Mouse (Mus musculus) heart, embryonic 10.5 days (tissue): ENCODE measurements around the gene Ntng2. TPM values are rescaled to one million over a fixed set of nuclear protein-coding genes. Genes with fewer than 3 reads are reported as not detected.

Source experiments
- DNase-seq: peaks from one replicate; pipeline ENCODE4 v3.0.0-alpha.2; 2017; ENCODE audit warnings: low spot score
- H3K27ac ChIP-seq: fragments of 300-500 bp; sonication (generic); 2 replicates; pipeline ENCODE4 v1.5.1; 2016; ENCODE audit warnings: mild to moderate bottlenecking
- H3K27me3 ChIP-seq: fragments of 300-500 bp; sonication (generic); 2 replicates; pipeline ENCODE4 v1.6.1; 2016; ENCODE audit warnings: mild to moderate bottlenecking; ENCODE audit not compliant: poor library complexity, insufficient read depth, severe bottlenecking
- H3K36me3 ChIP-seq: fragments of 300-500 bp; sonication (generic); 2 replicates; pipeline ENCODE4 v1.6.1; 2016; ENCODE audit warnings: mild to moderate bottlenecking, moderate library complexity
- H3K4me1 ChIP-seq: fragments of 300-500 bp; sonication (generic); 2 replicates; pipeline ENCODE4 v1.6.1; 2016; ENCODE audit warnings: mild to moderate bottlenecking
- H3K4me3 ChIP-seq: fragments of 300-500 bp; sonication (generic); 2 replicates; pipeline ENCODE4 v1.5.1; 2016; ENCODE audit warnings: mild to moderate bottlenecking, moderate library complexity
- H3K9me3 ChIP-seq: fragments of 300-500 bp; sonication (generic); 2 replicates; pipeline ENCODE4 v1.6.1; 2016; ENCODE audit warnings: mild to moderate bottlenecking, moderate library complexity
- WGBS: fragments of 180-500 bp; shearing (Covaris S2); methylation state at CpG from one replicate; pipeline ENCODE4 v1.1.7; 2016; 5-methylcytosine and 5-hydroxymethylcytosine counted together
- polyA plus RNA-seq: library from polyadenylated mRNA; unstranded; fragments of >200 nt; fragmentation: Nextera tagmentation; extraction: Ambion mirVana; gene quantifications from 2 replicates; pipeline ENCODE4 v1.2.1, GENCODE M21; 2016

Ntng2 gene
- polyA plus RNA-seq, result 0.20 and 0.87 TPM in 2 replicates

DNA sequence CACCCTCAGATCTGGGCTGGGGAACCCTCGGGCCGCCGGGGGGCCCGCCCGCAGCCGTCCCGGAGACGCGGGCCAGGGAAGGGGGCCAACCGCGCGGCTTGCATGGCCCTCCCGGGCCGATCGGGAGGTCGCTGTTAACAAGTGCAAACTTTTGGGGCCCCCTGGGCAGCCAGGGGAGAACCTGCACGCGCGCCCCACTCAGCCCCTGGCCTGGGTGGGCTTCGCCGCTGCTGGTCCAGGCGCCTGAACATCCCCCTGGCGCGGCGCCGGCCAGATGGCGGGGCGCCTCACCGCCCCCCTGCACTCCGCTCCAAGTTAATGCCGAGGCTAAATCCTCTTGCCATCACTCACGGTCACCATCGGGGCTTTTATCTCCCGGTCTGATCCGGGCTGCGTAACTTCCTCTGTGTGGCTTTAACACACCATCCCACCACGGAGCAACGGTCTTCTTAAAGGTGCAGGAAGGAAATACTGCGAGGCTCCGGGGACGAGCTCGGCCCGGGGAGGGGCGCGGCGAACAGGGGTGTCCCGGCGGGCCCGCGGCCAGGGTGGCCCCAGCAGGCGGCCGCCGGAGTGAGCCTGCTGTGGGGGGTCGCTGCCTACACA, at the start of gene Ntng2:
Gene Ntng2, minus strand, starts transcription at position 407 of the 606 bp plus-strand sequence.
- peak within 1 kb of the TSS; percentile 74 for H3K4me3 ChIP-seq
- H3K27me3 ChIP-seq, result peaks cover 97% of the 10 kb centered on the region
- peak within 1 kb of the TSS; percentile 78 for H3K27ac ChIP-seq
- H3K36me3 ChIP-seq, result no peaks in the 10 kb centered on the region
- peaks cover 45% of the 10 kb centered on the region for H3K4me1 ChIP-seq
- DNase-seq, result no peak
- WGBS, result under 1% methylated on average over 54 of the region's 54 CpGs
- no peaks in the 10 kb centered on the region for H3K9me3 ChIP-seq

DNA sequence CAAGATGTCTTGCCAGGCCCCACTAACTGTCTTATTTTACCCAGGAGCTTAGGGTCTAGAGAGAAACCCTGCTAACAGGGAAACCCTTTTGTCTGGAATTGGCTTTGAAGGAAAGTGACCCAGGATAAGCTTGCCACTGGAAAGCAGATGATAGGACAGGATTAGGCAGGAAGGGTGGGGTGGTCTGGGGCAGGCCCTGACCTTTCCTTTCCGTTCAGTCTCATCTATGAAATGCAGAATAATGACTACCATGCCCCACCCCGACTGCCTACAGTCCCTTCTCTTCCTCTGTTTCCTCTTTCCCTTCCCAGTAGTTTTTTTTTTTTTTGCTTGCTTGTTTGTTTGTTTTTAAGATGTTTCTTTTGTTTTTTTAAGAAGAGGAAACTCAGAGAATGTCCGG, 42.8 kb upstream of the Ntng2 start:
- no peak overlapping the region for H3K27ac ChIP-seq
- H3K9me3 ChIP-seq, result peaks cover 3% of the 10 kb centered on the region; the same call in 1 of the 2 replicates
- 51% methylated on average over 3 of the region's 3 CpGs for WGBS
- H3K4me1 ChIP-seq, result no peaks in the 10 kb centered on the region
- no peak overlapping the region for H3K4me3 ChIP-seq
- H3K27me3 ChIP-seq, result no peaks in the 10 kb centered on the region
- H3K36me3 ChIP-seq, result no peaks in the 10 kb centered on the region
- DNase-seq, result no peak

DNA sequence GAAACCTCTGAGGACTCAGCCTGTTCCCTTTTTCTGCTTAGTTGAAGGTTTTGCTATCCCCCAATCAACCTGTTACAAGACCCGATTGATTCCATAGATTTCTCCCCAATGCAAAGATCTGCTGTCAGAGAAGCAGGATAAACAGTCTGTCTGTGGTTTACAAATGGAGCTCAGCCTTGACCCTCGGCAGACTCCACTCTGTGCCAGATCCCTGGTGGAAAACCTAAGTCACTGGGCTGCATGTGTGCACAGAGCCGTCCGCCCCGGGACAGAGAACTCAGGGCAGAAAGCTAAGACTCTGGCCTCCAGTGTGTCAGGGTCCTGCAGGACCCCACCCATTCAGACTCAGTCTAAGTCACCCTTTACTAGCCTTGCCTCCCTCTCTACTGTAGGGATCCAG, 34.8 kb upstream of the Ntng2 start:
- no peak for DNase-seq
- Histone ChIP-seq H3K27me3 (peaks cover 18% of the 10 kb centered on the region), H3K4me1 (no peaks in the 10 kb centered on the region), H3K36me3 (no peaks in the 10 kb centered on the region), H3K27ac (no peak overlapping the region), H3K9me3 (no peaks in the 10 kb centered on the region), H3K4me3 (no peak overlapping the region)
- 73% methylated on average over 5 of the region's 5 CpGs for WGBS

DNA sequence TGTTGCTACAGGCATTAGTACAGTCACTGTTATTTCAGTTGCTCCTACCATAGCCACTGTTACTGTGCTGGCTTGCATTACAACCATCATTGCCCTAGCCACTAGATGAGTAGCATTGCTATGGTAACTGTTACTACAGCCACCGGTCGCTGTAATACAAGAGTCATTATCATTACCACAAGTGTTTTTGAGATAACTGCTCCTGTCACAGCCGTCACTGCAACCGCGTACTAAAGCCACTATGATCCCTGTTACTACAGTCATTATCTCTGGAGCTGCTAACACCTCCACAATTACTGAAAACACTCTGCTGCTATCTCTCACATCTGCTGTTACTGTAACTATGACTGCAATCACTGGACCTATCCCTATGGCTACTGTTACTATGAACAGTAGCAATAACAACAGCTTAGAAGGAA, 24.9 kb upstream of the Ntng2 start:
- DNase-seq, result peak; percentile 78
- 21% methylated on average over 5 of the region's 5 CpGs for WGBS

DNA sequence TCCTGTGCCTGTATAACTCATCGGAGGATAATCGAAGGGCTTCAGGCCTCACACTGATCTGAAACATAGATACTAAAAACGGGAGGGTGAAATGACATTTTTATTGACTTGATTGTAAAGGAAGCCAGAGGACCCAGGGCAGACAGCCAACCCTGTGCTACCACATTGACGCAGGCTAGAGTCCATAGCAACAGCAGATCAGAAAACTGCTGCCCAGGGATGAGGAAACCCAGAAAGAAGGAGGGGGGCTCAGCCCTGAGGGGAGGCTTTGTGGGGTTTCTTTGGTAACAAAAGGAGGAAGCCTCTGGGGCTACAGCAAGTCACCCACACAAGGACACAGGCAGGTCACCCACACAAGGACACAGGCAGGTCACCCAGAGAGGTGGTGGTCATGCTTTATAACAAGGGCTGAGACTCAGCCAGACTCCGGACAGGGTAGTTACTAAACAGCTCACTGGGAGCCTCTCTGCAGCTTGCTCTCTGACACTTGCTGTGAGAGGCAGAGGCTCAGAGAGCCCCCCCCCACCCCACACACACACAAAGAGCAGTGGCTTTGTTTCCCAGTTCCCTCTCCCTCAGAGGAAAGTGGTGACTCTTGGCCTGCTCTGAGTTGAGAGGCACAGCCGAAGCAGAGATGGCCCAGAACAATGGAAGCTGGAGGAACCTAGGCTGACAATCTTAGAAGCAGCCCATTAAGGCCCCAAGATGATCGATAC, 19.2 kb upstream of the Ntng2 start:
- no peaks in the 10 kb centered on the region for H3K36me3 ChIP-seq
- H3K4me3 ChIP-seq, result no peak overlapping the region
- no peak for DNase-seq
- WGBS, result 73% methylated on average over 7 of the region's 7 CpGs
- H3K9me3 ChIP-seq, result no peaks in the 10 kb centered on the region
- H3K27ac ChIP-seq, result peak overlapping the region; percentile 4; the same call in 1 of the 2 replicates
- peaks cover 15% of the 10 kb centered on the region; the same call in 1 of the 2 replicates for H3K27me3 ChIP-seq
- H3K4me1 ChIP-seq, result peaks cover 5% of the 10 kb centered on the region

More for the DNA sequence above, 24.9 kb upstream of the Ntng2 start:
- no peak overlapping the region for H3K4me3 ChIP-seq
- no peaks in the 10 kb centered on the region for H3K36me3 ChIP-seq
- no peak overlapping the region for H3K27ac ChIP-seq
- H3K27me3 ChIP-seq, result peaks cover 11% of the 10 kb centered on the region; the same call in 1 of the 2 replicates
- H3K9me3 ChIP-seq, result no peaks in the 10 kb centered on the region
- H3K4me1 ChIP-seq, result peaks cover 9% of the 10 kb centered on the region

DNA sequence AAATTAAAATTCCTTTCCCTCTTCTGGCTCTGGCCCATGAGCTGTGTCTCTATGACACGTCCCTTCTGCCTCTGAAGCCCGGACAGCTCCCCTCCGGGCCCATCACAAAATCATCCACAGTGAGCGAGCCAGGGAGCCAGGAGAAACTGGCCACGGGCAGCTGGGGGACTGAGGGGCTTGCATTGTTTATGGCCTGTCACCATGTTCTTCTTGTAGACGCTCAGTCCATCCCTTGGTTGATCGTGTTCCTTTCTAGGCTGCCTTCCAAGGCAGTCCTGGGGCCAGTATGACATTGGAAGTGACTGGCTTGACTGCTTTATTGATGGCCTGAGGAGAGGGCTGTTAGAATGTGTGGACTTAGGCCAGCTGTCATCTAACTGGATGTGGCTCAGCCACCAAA, 18.3 kb upstream of the Ntng2 start:
- H3K27ac ChIP-seq, result no peak overlapping the region
- peaks cover 19% of the 10 kb centered on the region; the same call in 1 of the 2 replicates for H3K27me3 ChIP-seq
- no peaks in the 10 kb centered on the region for H3K36me3 ChIP-seq
- no peak overlapping the region for H3K4me3 ChIP-seq
- H3K9me3 ChIP-seq, result no peaks in the 10 kb centered on the region
- WGBS, result 72% methylated on average over 7 of the region's 7 CpGs
- peaks cover 8% of the 10 kb centered on the region for H3K4me1 ChIP-seq
- no peak for DNase-seq

DNA sequence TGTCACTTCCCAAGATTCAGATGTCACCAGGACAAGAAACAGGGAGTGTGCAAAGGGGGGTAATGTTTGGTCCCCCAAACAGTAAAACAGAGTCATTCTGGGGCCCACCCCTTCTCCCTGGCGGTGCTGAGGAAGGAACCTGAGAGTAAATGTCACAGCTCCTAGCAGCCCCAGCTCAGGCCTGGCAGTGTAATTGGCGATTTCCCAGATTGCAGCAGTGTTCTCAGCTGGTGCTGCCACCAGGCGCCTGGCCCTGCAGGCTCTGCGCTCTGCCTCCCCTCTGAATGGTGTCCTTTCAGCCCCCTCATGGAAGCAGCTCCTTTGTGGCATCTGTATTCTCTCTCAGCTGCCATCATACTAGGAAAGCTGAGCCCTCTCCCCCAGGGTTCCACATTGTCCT, 14.0 kb upstream of the Ntng2 start:
- no peaks in the 10 kb centered on the region for H3K9me3 ChIP-seq
- H3K36me3 ChIP-seq, result no peaks in the 10 kb centered on the region
- peaks cover 19% of the 10 kb centered on the region for H3K27me3 ChIP-seq
- no peak overlapping the region for H3K27ac ChIP-seq
- H3K4me1 ChIP-seq, result 0 out of 2 replicates have a peak, but pooled peaks cover 4% of the 10 kb centered on the region
- WGBS, result 61% methylated on average over 4 of the region's 4 CpGs
- DNase-seq, result no peak
- no peak overlapping the region for H3K4me3 ChIP-seq

DNA sequence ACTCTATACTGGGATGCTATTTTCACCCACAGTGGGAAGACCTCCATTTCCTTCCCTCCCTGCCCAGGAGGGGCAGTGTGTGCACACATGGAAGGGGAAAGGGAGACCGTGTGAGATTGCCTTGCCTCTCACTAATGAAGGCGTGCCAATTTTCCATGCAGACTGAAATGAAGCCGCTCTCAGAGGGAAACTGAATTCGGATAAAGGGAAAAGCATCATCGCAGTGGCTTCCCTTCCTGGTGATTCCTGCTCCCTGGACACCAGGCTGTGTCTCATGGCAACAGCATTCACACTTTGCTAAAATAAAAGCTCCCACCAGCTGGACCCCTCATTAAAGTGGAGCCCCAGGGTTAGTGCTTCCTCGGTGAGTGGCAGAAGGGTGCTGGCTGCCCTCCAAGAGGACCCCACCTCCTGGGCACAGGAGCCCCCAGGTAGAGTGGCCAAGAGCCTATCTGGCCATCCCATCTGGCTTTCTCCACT, 9.7 kb upstream of the Ntng2 start:
- H3K4me3 ChIP-seq, result no peak overlapping the region
- no peaks in the 10 kb centered on the region for H3K36me3 ChIP-seq
- H3K4me1 ChIP-seq, result peaks cover 14% of the 10 kb centered on the region
- peaks cover 58% of the 10 kb centered on the region for H3K27me3 ChIP-seq
- 63% methylated on average over 6 of the region's 6 CpGs for WGBS
- H3K9me3 ChIP-seq, result no peaks in the 10 kb centered on the region
- DNase-seq, result no peak
- H3K27ac ChIP-seq, result no peak overlapping the region

DNA sequence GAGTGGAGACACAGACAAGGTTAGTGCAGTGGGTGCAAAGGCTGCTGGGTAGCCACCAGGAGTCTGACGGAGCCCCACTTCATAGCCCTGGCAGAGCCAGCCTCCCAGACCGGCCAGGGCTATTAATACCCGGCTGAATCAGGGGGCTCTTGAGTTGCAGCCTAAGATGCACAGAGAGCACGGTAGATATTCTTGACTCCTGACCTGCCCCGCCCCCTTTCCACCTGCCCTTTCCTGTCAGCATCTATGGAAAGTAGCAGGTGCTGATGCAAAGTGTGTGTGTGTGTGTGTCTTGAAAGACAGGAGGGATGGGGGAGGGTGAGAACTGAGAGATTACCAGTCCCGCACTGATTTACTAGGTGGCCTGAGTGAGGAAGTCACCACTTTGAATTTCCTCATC, 8.3 kb upstream of the Ntng2 start:
- no peaks in the 10 kb centered on the region for H3K9me3 ChIP-seq
- no peak overlapping the region for H3K27ac ChIP-seq
- no peaks in the 10 kb centered on the region for H3K36me3 ChIP-seq
- no peak for DNase-seq
- H3K4me1 ChIP-seq, result peaks cover 10% of the 10 kb centered on the region
- 52% methylated on average over 6 of the region's 6 CpGs for WGBS
- H3K27me3 ChIP-seq, result peaks cover 64% of the 10 kb centered on the region
- no peak overlapping the region for H3K4me3 ChIP-seq

DNA sequence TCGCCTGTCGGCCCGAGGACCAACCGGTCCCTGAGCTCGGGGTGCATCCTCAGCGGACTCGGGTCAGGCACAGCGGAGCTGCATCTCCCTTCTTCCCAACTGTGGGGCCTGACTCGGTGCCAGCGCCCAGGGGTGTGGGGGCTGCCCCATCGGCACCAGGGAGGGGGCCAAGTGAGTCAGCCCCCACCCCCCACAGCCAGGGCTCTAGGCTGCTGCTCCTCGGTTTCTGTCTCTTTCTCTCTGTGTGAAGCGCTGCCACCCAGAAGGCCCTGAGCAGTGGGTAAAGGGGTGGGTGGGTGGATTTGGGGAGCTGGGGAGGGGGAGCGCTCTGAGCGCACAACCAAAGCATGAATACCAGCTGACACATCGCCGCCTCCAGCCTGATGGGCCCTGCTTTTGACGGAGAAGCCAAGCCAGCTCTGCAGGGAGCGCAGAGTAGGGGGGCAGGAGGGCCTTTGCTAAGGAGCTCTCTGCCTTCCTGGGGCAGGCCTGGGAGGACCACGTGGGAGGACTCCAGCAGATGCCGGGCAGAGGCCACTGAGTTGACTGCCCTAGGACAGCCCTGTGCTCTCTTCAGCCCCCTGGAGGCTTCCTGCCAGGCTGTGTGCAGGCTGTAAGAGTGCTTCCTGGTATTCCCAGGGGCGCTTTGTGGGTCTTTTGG, 530 bp upstream of the Ntng2 start:
- DNase-seq, result no peak
- no peaks in the 10 kb centered on the region for H3K36me3 ChIP-seq
- H3K9me3 ChIP-seq, result no peaks in the 10 kb centered on the region
- peak overlapping the region; percentile 74 for H3K4me3 ChIP-seq
- H3K27ac ChIP-seq, result peak overlapping the region; percentile 78
- H3K27me3 ChIP-seq, result peaks cover 97% of the 10 kb centered on the region
- H3K4me1 ChIP-seq, result peaks cover 45% of the 10 kb centered on the region
- 3% methylated on average over 21 of the region's 22 CpGs for WGBS

DNA sequence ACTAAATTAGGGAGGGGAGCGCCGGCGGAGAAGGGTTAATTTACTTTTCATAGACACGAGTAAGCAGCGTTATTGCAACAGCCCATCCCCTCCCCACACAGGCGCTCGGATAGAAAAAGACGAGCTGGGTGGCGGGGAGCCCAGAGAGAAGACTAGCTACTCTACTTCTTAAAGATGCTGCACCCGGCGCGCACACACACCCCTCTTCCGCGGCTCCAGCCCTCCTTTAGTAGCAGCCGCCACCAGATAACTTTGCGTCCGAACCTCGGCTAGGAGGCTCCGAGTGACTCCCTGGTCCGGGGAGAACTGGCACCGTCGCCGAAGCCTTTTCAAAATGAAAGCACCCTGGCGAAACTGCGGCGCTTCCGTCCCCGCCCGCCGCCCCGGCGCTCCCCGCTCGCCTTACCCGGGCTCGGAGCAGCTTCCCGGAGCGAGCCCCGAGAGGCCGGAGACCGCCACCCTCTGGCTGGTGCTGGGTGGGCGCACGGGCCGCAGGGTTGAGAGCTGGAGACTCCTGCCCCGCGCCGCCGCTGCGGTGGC, 676 bp downstream of the Ntng2 start:
- DNase-seq, result no peak
- H3K36me3 ChIP-seq, result no peaks in the 10 kb centered on the region
- peaks cover 46% of the 10 kb centered on the region for H3K4me1 ChIP-seq
- peak overlapping the region; percentile 74 for H3K4me3 ChIP-seq
- WGBS, result under 1% methylated on average over 49 of the region's 49 CpGs
- peaks cover 97% of the 10 kb centered on the region for H3K27me3 ChIP-seq
- H3K27ac ChIP-seq, result peak overlapping the region; percentile 78
- no peaks in the 10 kb centered on the region for H3K9me3 ChIP-seq

DNA sequence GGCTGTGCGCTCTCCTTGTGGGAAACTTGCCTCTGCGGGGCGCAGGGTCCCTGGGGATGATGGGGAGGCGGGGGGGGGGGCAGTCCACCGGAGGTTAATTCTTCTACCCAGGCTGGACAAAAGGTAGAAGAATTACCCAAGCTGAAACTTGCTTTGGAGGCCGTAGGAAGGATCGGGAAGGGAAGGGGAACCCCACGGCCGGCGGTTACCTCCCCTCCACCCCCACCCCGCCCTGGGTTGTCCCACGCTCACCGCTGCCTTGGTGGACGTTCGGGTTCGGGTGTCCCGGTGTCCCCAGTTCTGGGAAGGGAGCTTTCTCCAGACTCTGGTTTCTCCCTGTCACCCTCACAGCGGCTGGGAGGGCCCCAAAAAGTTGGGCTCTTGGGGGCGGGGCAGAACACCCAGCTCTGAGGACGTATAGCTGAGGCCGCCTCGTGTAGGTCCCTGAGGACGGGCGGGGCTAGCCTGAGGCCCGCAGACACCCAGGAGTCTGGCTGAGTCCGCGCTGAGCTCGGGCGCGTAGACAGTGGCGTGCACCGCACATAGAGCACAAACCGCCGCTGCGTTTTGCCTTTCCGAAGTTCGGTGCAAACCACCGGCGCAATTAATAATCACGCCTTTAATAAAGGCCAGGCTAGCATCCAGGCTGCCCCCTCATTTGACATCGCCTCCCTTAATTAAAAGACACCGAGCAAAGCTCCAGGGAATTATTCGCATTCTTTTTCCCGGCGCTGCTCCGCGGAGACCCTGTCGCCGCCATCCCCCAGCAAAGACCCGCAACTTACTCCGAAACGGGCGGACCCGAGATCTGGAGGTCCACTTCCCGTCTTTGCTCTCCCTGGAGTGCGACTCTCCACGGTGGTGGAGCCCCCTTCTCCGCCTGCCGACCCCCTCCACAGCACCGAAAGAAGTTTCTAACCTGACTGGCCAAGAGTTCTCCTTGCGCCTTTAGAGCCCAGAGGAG, 1.4 kb downstream of the Ntng2 start:
- Histone ChIP-seq H3K4me1 (peaks cover 50% of the 10 kb centered on the region), H3K9me3 (no peaks in the 10 kb centered on the region), H3K4me3 (peak overlapping the region; percentile 74), H3K27me3 (peaks cover 97% of the 10 kb centered on the region), H3K27ac (0 out of 2 replicates have a peak overlapping the region, but pooled peaks have one; percentile 9), H3K36me3 (no peaks in the 10 kb centered on the region)
- WGBS, result under 1% methylated on average over 61 of the region's 61 CpGs
- DNase-seq, result no peak
